Mouse (Mus musculus) lung, embryonic 15.5 days (tissue): ENCODE data around the gene Ptgr1. TPM values are rescaled to one million over a fixed set of nuclear protein-coding genes. Genes with fewer than 3 reads are reported as not detected.
A peak's percentile ranks its signal among the peaks of the same experiment; 100 is the strongest.

Source experiments
- ATAC-seq: fragments of 200-750 bp; cut with Nextera tagmentation; 2 replicates; pipeline ENCODE4 v1.8.0; 2017; ENCODE audit warnings: moderate number of reproducible peaks, borderline replicate concordance; ENCODE audit not compliant: low FRiP score, low TSS enrichment; ENCODE audit errors: extremely low read depth
- H3K27ac ChIP-seq: fragments of 300-500 bp; sonication (generic); 2 replicates; pipeline ENCODE4 v1.5.1; 2015; ENCODE audit warnings: moderate library complexity, mild to moderate bottlenecking, inconsistent platforms
- H3K27me3 ChIP-seq: fragments of 300-500 bp; sonication (generic); 2 replicates; pipeline ENCODE4 v1.6.1; 2015; ENCODE audit warnings: inconsistent platforms
- H3K36me3 ChIP-seq: fragments of 300-500 bp; sonication (generic); 2 replicates; pipeline ENCODE4 v1.6.1; 2015; ENCODE audit warnings: inconsistent platforms
- H3K4me1 ChIP-seq: fragments of 300-500 bp; sonication (generic); 2 replicates; pipeline ENCODE4 v1.6.1; 2015; ENCODE audit warnings: inconsistent platforms
- H3K4me2 ChIP-seq: fragments of 300-500 bp; sonication (generic); 2 replicates; pipeline ENCODE4 v1.6.1; 2015; ENCODE audit warnings: inconsistent platforms, mild to moderate bottlenecking, moderate library complexity
- H3K4me3 ChIP-seq: fragments of 300-500 bp; sonication (generic); 2 replicates; pipeline ENCODE4 v1.5.1; 2015; ENCODE audit warnings: mild to moderate bottlenecking, inconsistent platforms
- H3K9ac ChIP-seq: fragments of 300-500 bp; sonication (generic); 2 replicates; pipeline ENCODE4 v1.6.1; 2015; ENCODE audit warnings: inconsistent platforms
- H3K9me3 ChIP-seq: fragments of 300-500 bp; sonication (generic); 2 replicates; pipeline ENCODE4 v1.6.1; 2016; ENCODE audit warnings: inconsistent platforms
- WGBS: fragments of 180-500 bp; shearing (Covaris S2); methylation state at CpG from one replicate; pipeline ENCODE4 v1.1.7; 2015; 5-methylcytosine and 5-hydroxymethylcytosine counted together
- polyA plus RNA-seq: library from polyadenylated mRNA; unstranded; fragments of >200 nt; fragmentation: Nextera tagmentation; extraction: Ambion mirVana; gene quantifications from 2 replicates; pipeline ENCODE4 v1.2.1, GENCODE M21; 2015

The Ptgr1 gene
- polyA plus RNA-seq = 36.1 and 37.7 TPM in 2 replicates

DNA sequence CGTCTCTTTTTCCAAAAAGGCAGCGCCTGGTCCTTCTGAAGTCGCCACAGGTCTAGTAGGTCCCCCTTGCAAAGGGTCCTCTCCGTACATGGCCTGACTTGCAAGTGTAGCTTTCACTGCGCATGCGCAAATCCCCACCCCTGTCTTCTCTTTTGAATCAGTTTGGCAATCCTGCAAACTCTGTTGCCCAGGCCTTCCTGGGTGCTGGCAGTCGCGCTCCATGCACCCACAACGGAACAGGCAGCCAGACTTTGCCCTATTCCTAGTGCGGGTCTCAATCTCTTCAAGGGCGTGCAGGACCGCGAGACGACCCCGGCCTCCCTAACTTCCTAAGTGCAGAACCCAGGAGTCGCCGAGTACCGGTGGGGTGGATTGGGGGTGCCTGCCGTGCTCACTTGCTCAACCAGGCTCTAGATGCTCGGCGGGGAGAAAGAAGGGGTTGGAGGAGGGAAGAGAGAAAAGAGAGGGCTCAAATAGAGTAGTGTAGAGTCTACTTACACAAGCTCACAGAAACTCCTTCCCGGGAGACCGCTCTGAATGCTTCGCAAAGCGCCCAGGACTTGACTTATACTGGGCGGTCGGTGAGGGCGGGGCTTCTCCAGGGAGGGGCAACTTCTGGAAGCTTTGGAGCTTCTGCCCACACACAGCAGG lies at the start of gene Ptgr1:
Ptgr1 (minus strand) TSS at position 580 of the 651 bp plus-strand sequence.
- Histone ChIP-seq H3K4me1 (peaks cover 15% of the 10 kb centered on the region), H3K27me3 (no peaks in the 10 kb centered on the region), H3K4me3 (peak within 1 kb of the TSS; percentile 74), H3K4me2 (peak within 1 kb of the TSS; percentile 89), H3K27ac (peak within 1 kb of the TSS; percentile 84), H3K36me3 (0 out of 2 replicates have a peak, but pooled peaks cover 3% of the 10 kb centered on the region), H3K9me3 (no peaks in the 10 kb centered on the region), H3K9ac (peak within 1 kb of the TSS; percentile 66)
- WGBS = 1% methylated on average over 28 of the region's 28 CpGs
- peak; percentile 79; the same call in 1 of the 2 replicates for ATAC-seq

DNA sequence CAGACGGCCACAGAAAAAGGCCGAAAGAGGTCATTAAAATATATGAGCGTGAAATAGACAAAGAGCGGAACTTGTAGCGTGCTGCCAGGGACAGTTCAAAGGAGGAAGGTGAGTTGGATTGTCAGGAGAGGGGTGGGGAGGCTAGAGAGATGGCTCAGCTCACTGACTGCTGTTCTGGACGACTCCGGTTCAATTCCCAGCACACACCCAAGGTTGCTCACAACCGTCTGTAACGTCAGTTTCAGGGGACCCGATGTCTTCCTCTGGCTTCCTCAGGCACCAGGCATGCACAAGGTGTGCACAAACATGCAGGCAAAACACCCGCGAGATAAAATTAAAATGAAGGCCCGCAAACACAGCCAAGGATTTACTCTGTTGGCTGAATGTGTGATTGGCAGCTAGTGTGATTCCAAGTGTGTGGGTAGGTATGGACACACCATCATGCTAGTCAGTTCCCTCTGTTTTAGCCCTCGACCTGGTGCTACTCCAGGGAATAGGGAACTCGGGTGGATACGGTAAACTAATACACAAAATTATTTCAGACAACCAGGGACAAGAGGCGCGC lies 48.9 kb upstream of the Ptgr1 start:
- 64% methylated on average over 18 of the region's 18 CpGs for WGBS
- no peak for ATAC-seq
- Histone ChIP-seq H3K9ac (peak overlapping the region; percentile 85; the same call in 1 of the 2 replicates), H3K4me2 (peak overlapping the region; percentile 81), H3K9me3 (no peaks in the 10 kb centered on the region), H3K27me3 (no peaks in the 10 kb centered on the region), H3K36me3 (peaks cover 3% of the 10 kb centered on the region; the same call in 1 of the 2 replicates), H3K27ac (no peak overlapping the region), H3K4me3 (peak overlapping the region; percentile 90), H3K4me1 (peaks cover 12% of the 10 kb centered on the region)

GRCm38 (mm10) chr4:59034918-59035785 lies 48.2 kb upstream of the Ptgr1 start, which contains the start of gene Gng10:
Gng10 (plus strand) TSS chr4:59035088.
- ATAC-seq = peak; percentile 88
- peak within 1 kb of the TSS; percentile 90 for H3K4me3 ChIP-seq
- H3K27me3 ChIP-seq = no peaks in the 10 kb centered on the region
- H3K4me2 ChIP-seq = peak within 1 kb of the TSS; percentile 81
- H3K9ac ChIP-seq = peak within 1 kb of the TSS; percentile 85
- peaks cover 12% of the 10 kb centered on the region for H3K4me1 ChIP-seq
- peaks cover 3% of the 10 kb centered on the region; the same call in 1 of the 2 replicates for H3K36me3 ChIP-seq
- peak within 1 kb of the TSS; percentile 69 for H3K27ac ChIP-seq
- WGBS = 6% methylated on average over 74 of the region's 76 CpGs
- H3K9me3 ChIP-seq = no peaks in the 10 kb centered on the region

GRCm38 (mm10) chr4:59034325-59034917 lies 47.5 kb upstream of the Ptgr1 start:
- Histone ChIP-seq H3K4me3 (peak overlapping the region; percentile 90), H3K27me3 (no peaks in the 10 kb centered on the region), H3K27ac (no peak overlapping the region), H3K36me3 (no peaks in the 10 kb centered on the region; the same call in 1 of the 2 replicates), H3K9ac (no peak overlapping the region), H3K4me2 (peak overlapping the region; percentile 81), H3K9me3 (no peaks in the 10 kb centered on the region), H3K4me1 (peaks cover 12% of the 10 kb centered on the region)
- ATAC-seq = no peak
- 73% methylated on average over 10 of the region's 10 CpGs for WGBS

GRCm38 (mm10) chr4:59016922-59017321 lies 30.0 kb upstream of the Ptgr1 start:
- H3K27me3 ChIP-seq = no peaks in the 10 kb centered on the region
- H3K4me1 ChIP-seq = no peaks in the 10 kb centered on the region
- H3K4me3 ChIP-seq = no peak overlapping the region
- no peak overlapping the region for H3K4me2 ChIP-seq
- H3K9me3 ChIP-seq = no peaks in the 10 kb centered on the region
- H3K27ac ChIP-seq = no peak overlapping the region
- no peak for ATAC-seq
- peaks cover 35% of the 10 kb centered on the region for H3K36me3 ChIP-seq
- WGBS = 92% methylated on average over 2 of the region's 2 CpGs
- no peak overlapping the region for H3K9ac ChIP-seq

DNA sequence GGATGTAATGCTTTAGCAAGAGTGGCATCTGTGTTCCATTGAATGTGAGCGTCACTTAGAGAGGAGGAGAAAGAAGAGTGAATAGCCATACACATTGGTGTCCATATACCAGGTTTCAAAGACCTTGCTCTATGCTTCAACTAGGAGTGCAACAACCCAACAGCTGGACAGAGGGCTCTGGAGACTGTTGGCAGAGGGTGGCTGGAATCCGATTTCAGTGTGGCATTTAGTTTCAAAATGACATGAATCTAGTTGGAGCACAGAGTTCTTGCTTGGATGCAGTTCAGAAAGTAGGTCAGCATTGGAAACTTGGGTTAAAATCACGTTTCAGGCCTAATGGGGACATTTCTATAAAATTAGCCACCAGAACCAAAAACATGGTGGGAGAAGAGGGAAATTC lies 28.3 kb upstream of the Ptgr1 start:
- Histone ChIP-seq H3K36me3 (peaks cover 24% of the 10 kb centered on the region), H3K9me3 (no peaks in the 10 kb centered on the region), H3K4me3 (no peak overlapping the region), H3K9ac (no peak overlapping the region), H3K27me3 (no peaks in the 10 kb centered on the region), H3K4me2 (no peak overlapping the region), H3K27ac (no peak overlapping the region), H3K4me1 (peaks cover 5% of the 10 kb centered on the region)
- ATAC-seq = no peak
- 86% methylated on average over 3 of the region's 3 CpGs for WGBS

DNA sequence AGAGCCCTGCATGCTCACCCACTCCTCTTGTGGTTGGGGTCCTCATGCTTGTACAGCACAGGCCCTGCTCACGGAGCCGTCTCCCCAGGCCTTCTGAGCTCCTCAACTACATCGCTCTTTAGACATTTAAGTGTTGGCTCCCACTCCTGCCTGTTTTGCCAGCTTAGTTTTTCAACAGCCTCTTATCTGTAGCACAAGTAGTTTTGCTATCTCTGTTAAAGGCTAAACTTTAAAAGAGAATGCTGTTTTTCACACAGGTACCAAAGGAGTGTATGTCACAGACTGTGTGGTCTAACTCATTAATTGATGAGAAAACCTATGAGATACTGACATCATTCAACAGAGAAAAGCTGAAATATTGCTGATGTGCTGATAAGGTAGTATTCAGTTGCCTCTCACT lies 24.5 kb upstream of the Ptgr1 start:
- Histone ChIP-seq H3K27me3 (no peaks in the 10 kb centered on the region), H3K4me3 (no peak overlapping the region), H3K9ac (no peak overlapping the region), H3K4me2 (no peak overlapping the region), H3K9me3 (no peaks in the 10 kb centered on the region), H3K27ac (no peak overlapping the region), H3K36me3 (no peaks in the 10 kb centered on the region), H3K4me1 (peaks cover 5% of the 10 kb centered on the region)
- ATAC-seq = no peak
- WGBS = 45% methylated on average over 3 of the region's 3 CpGs

GRCm38 (mm10) chr4:59009696-59010095 lies 22.8 kb upstream of the Ptgr1 start:
- no peaks in the 10 kb centered on the region for H3K27me3 ChIP-seq
- ATAC-seq = no peak
- no peak overlapping the region for H3K9ac ChIP-seq
- WGBS = 76% methylated on average over 4 of the region's 4 CpGs
- H3K9me3 ChIP-seq = no peaks in the 10 kb centered on the region
- no peak overlapping the region for H3K4me2 ChIP-seq
- peaks cover 12% of the 10 kb centered on the region for H3K4me1 ChIP-seq
- no peak overlapping the region for H3K4me3 ChIP-seq
- H3K27ac ChIP-seq = no peak overlapping the region
- H3K36me3 ChIP-seq = no peaks in the 10 kb centered on the region

- Histone ChIP-seq H3K4me1 (peaks cover 17% of the 10 kb centered on the region), H3K36me3 (no peaks in the 10 kb centered on the region), H3K27me3 (no peaks in the 10 kb centered on the region), H3K9ac (no peak overlapping the region), H3K27ac (no peak overlapping the region), H3K4me3 (no peak overlapping the region), H3K4me2 (no peak overlapping the region), H3K9me3 (no peaks in the 10 kb centered on the region)
- ATAC-seq = no peak
- WGBS = 88% methylated on average over 7 of the region's 7 CpGs
These were observed 22.3 kb upstream of the Ptgr1 start for GRCm38 (mm10) chr4:59009186-59009585.

- Histone ChIP-seq H3K9me3 (no peaks in the 10 kb centered on the region), H3K36me3 (no peaks in the 10 kb centered on the region), H3K9ac (no peak overlapping the region), H3K4me3 (no peak overlapping the region), H3K27ac (no peak overlapping the region), H3K4me2 (no peak overlapping the region), H3K4me1 (peaks cover 21% of the 10 kb centered on the region), H3K27me3 (no peaks in the 10 kb centered on the region)
- WGBS = 71% methylated on average over 5 of the region's 5 CpGs
- no peak for ATAC-seq
These were observed 21.1 kb upstream of the Ptgr1 start for GRCm38 (mm10) chr4:59007974-59008373.

DNA sequence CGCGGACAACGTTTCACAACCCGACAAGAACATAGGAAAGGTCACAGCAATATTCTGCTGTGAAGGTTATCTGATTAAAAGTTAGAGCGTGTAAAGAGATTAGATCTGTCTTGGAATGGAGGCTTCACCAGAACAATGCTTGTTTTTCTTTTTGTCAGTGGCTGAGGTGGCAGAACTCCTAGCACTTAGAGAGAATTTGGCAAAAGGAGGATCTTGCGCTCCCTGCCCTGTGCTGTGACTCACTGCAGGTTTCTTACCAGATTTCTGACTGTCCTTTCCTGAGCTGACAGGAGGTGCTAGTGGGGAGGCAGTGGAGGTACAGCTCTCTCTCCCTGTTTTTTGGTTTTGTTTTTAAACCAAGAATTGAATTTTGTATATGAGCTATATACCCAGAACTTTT lies 20.1 kb upstream of the Ptgr1 start:
- peaks cover 21% of the 10 kb centered on the region for H3K4me1 ChIP-seq
- no peak for ATAC-seq
- H3K9me3 ChIP-seq = no peaks in the 10 kb centered on the region
- no peak overlapping the region for H3K27ac ChIP-seq
- no peak overlapping the region for H3K4me3 ChIP-seq
- no peaks in the 10 kb centered on the region for H3K36me3 ChIP-seq
- WGBS = 66% methylated on average over 6 of the region's 6 CpGs
- H3K4me2 ChIP-seq = no peak overlapping the region
- H3K9ac ChIP-seq = no peak overlapping the region
- H3K27me3 ChIP-seq = no peaks in the 10 kb centered on the region
